Mouse (Mus musculus) lung, adult 2 months (tissue): ENCODE data around the gene 6030458C11Rik. TPM values are rescaled to one million over a fixed set of nuclear protein-coding genes. Genes with fewer than 3 reads are reported as not detected.
A peak's percentile ranks its signal among the peaks of the same experiment; 100 is the strongest.

Experiments
- DNase-seq: peaks from one replicate; pipeline ENCODE4 v3.0.0; 2022
- H3K4me1 ChIP-seq: fragments of 200-500 bp; 2 replicates; pipeline ENCODE4 v1.6.1; 2011; ENCODE audit warnings: low read length; ENCODE audit not compliant: control insufficient read depth, insufficient read depth
- H3K4me3 ChIP-seq: fragments of 200-500 bp; replicated peaks from 2 replicates; pipeline ENCODE3; 2011; ENCODE audit warnings: low read depth, mild to moderate bottlenecking, control low read depth, low read length; ENCODE audit errors: extremely low read depth
- CTCF ChIP-seq: fragments of 200-500 bp; IDR thresholded peaks from 2 replicates; pipeline ENCODE4 v1.5.1; 2011; ENCODE audit warnings: mild to moderate bottlenecking, low read length, control low read depth; ENCODE audit not compliant: insufficient read depth
- POLR2A ChIP-seq: fragments of 200-500 bp; IDR thresholded peaks from 2 replicates; pipeline ENCODE4 v1.6.1; 2011; ENCODE audit warnings: low read depth, mild to moderate bottlenecking, control low read depth, low read length, borderline replicate concordance; ENCODE audit errors: extremely low read depth
- WGBS: fragments of 180-500 bp; shearing (Covaris S2); methylation state at CpG from one replicate; pipeline ENCODE4 v1.1.7; 2018; 5-methylcytosine and 5-hydroxymethylcytosine counted together
- polyA plus RNA-seq: library from polyadenylated mRNA; depleted of rRNA; stranded (reverse); fragments of >200 nt; gene quantifications from 2 replicates; pipeline ENCODE4 v1.2.3, GENCODE M21; 2012

Gene 6030458C11Rik
- polyA plus RNA-seq, 1 experiment, result 8.7 TPM

DNA sequence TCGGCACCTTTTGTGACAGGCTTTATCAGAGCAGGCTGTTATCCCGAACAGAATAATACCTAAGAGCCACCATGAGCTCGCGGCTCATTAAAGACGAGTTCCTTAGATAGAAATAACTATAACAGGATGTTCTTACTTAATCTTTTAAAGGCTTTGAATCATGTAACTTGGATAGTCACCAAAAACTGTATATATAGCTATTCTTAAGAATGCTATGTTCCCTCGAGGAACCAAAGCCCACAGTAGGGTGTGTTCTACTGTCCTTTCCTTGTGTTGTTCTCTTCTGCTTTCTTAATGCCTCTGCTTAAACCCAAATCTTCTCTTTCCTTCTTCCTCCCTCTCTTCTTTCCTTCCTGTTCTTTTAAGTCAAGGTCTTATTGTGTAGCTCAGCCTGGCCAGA, 26.4 kb downstream of the 6030458C11Rik start:
- 58% methylated on average over 6 of the region's 6 CpGs for WGBS
- DNase-seq, result no peak
- Histone ChIP-seq H3K4me3 (no peak overlapping the region), H3K4me1 (no peaks in the 10 kb centered on the region)
- TF ChIP-seq CTCF, result no peak
- no peak for TF ChIP-seq POLR2A

GRCm38 (mm10) chr15:12795909-12796470, 28.5 kb downstream of the 6030458C11Rik start:
- no peaks in the 10 kb centered on the region for H3K4me1 ChIP-seq
- no peak for TF ChIP-seq POLR2A
- no peak for TF ChIP-seq CTCF
- H3K4me3 ChIP-seq, result no peak overlapping the region
- 63% methylated on average over 13 of the region's 13 CpGs for WGBS
- no peak for DNase-seq

DNA sequence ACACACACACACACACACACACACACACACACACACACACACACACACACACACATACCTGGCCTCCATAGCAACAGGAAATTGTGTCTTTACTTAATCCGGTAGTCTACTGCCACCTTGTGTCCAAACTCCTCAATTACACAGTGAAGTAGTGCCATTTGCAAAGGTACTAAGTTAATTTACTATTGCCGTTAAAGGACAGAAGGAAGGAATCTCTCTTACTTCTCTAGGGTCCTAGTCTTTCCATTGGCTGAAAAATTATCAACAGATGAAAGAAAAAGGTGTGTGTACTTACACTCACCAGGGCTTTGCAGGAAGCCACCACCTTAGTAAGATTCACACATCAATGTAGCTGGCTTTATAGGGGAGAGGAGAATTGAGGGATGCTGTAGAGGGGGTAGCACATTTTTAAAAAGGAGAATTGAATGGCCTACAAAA, 29.0 kb downstream of the 6030458C11Rik start:
- DNase-seq, result no peak

DNA sequence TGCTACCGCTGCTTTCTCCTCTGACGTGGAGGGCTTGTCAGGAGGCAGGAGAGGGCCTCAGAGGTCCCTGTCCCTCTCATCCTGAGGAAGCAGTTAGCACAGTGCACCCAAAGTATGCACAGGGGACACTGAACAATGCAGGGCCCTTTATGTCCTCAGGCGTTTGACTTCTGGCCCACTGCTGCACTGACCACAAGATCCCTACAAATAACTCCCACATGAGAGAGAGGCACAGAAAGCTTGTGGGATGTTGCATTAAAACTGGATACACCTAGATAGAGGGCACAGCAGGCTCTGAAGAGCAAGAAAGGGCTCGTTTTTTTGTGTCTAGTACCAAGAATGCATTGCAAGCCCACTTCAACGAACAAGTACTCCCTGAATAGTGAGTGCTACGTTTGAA, 30.1 kb downstream of the 6030458C11Rik start:
- no peaks in the 10 kb centered on the region for H3K4me1 ChIP-seq
- no peak for DNase-seq
- WGBS, result 74% methylated on average over 6 of the region's 6 CpGs
- H3K4me3 ChIP-seq, result no peak overlapping the region
- TF ChIP-seq CTCF (no peak), POLR2A (no peak)

More for the DNA sequence above, 29.0 kb downstream of the 6030458C11Rik start:
- TF ChIP-seq CTCF (peak; percentile 41; the same call in 1 of the 2 replicates), POLR2A (no peak)
- Histone ChIP-seq H3K4me3 (no peak overlapping the region), H3K4me1 (no peaks in the 10 kb centered on the region)
- 5% methylated on average over 2 of the region's 2 CpGs for WGBS

- TF ChIP-seq CTCF (no peak), POLR2A (no peak)
- H3K4me1 ChIP-seq, result no peaks in the 10 kb centered on the region
- no peak for DNase-seq
- no peak overlapping the region for H3K4me3 ChIP-seq
- 20% methylated on average over 10 of the region's 10 CpGs for WGBS
These were observed 35.0 kb downstream of the 6030458C11Rik start for GRCm38 (mm10) chr15:12789406-12789867.

DNA sequence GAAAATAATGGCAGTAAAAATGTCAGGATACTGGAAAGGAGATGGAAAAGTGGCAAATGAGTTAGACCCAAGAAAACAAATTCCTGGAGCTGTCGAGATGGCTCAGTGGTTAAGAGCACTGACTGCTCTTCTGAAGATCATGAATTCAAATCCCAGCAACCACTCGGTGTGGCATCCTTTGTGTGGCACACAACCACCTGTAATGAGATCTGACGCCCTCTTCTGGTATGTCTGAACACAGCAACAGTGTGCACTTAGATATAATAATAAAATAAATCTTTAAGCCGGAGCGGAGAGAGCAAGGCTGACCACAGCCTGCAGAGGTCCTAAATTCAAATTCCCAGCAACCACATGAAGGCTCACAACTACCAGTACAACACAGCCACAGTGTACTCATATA, 35.9 kb downstream of the 6030458C11Rik start:
- TF ChIP-seq POLR2A (no peak), CTCF (no peak)
- 78% methylated on average over 5 of the region's 5 CpGs for WGBS
- H3K4me3 ChIP-seq, result no peak overlapping the region
- DNase-seq, result no peak
- no peaks in the 10 kb centered on the region for H3K4me1 ChIP-seq

- no peak for DNase-seq
- Histone ChIP-seq H3K4me3 (no peak overlapping the region), H3K4me1 (no peaks in the 10 kb centered on the region)
- 51% methylated on average over 13 of the region's 16 CpGs for WGBS
- TF ChIP-seq CTCF (no peak), POLR2A (no peak)
These were observed 42.6 kb downstream of the 6030458C11Rik start for GRCm38 (mm10) chr15:12781729-12782326.

DNA sequence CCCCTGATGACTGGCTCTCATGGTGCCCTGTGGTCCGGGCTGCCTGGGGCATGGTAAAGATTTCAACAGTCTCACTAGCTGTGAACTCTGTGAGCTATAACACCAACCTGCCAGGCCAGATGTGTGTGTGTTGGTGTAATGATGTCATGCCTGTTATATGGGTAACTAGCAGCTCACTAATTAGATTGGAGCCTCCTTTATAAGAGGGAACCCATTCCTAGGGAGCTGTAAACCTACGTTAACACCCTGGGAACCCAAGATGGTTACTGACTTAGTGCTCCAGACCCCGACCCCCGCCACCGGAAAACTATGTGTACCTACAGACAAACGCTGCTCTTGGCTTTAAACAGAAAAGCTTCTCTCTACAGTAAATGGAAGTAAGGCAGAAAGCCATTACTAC, 43.2 kb downstream of the 6030458C11Rik start:
- no peak for DNase-seq
- Histone ChIP-seq H3K4me3 (no peak overlapping the region), H3K4me1 (no peaks in the 10 kb centered on the region)
- TF ChIP-seq POLR2A (no peak), CTCF (no peak)
- WGBS, result 79% methylated on average over 6 of the region's 6 CpGs

DNA sequence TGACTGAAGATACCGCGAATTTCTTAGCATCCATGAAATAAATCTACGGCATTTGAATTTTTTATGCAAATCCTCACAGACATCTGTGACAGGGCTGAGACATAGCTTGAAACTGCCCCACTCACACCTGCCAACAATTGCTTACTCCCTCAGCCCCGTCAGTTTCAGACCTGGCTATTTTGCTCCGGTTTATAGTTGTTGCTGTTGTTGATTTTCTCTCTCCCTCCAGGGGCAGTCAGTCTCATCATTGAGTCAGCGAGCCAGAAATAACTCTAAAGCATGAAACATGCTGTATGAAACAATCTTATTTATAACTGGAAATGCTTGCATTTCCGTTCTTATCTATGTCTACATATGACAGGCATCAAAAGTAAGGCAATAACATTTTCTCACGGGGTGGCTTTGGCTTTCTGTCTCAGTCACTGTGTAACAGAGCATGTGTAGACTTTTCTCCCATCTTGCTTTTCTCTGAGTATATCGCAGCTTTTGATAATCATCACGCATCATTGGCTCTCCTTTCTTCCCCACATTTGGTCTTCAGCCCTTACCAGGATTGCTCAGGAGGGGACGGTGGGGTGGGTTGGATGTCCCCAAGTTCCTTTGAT, 50.2 kb downstream of the 6030458C11Rik start:
- Histone ChIP-seq H3K4me3 (no peak overlapping the region), H3K4me1 (no peaks in the 10 kb centered on the region)
- DNase-seq, result no peak
- 67% methylated on average over 11 of the region's 11 CpGs for WGBS
- no peak for TF ChIP-seq POLR2A
- TF ChIP-seq CTCF, result no peak

GRCm38 (mm10) chr15:12770958-12771357, 53.5 kb downstream of the 6030458C11Rik start:
- no peak for DNase-seq
- WGBS, result 72% methylated on average over 7 of the region's 7 CpGs
- TF ChIP-seq CTCF (no peak), POLR2A (no peak)
- H3K4me1 ChIP-seq, result no peaks in the 10 kb centered on the region
- no peak overlapping the region for H3K4me3 ChIP-seq
